9 mouse cellular contexts compared by ENCODE assay signal in the genomic region with DNA sequence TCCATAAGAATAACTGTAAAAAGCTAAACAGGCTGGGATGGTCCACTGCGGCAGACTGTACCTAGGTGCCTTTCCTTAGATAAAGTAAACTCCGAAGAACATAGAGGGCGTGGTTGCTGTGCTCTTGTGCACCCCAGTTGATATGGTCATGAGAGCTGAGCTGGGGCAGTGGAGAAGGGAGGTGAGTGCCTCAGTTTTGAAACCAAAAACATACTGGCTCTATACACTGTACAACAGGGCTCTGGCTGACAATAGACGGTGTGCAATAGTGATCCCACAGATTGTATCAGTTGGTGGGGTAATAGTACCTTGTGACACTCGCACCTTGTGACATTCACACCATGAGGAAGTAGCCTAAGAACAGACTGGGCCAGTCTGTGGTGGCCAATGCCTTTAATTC. TPM values are rescaled to one million over a fixed set of nuclear protein-coding genes. Genes with fewer than 3 reads are reported as not detected.
DNase-seq lines count a peak whose midpoint lies in the region.
"Had no signal": no experiment of that assay in that cellular context is flagged by ENCODE, and none has a peak within 500 bp of the region (broad histone marks: within the 10 kb centered on the region; RNA-seq: fewer than 3 reads in every experiment).

No protein-coding gene starts in this region.

- peak; percentile 25 for DNase-seq in spleen, adult 12 weeks (ENCODE audit: low spot score)
- no peak for DNase-seq in spleen, adult 18-20 months
- DNase-seq in induced T-regulatory cell, adult 2 months (ENCODE audit: low read depth) = peak; percentile 49
- peak; percentile 46 for DNase-seq in lung, postnatal 25 days (ENCODE audit: low spot score)
- no peak for DNase-seq in adrenal gland, postnatal 14 days
- DNase-seq in cerebellum, postnatal 14 days = no peak
- no peak for DNase-seq in right cerebral cortex, postnatal 14 days
- DNase-seq: right cerebral cortex, adult 18-20 months; thymus, postnatal 36 days had no signal

RNA-seq across cellular contexts. Expression of a gene that starts 1.1 kb away (rescaled TPM):
- total RNA-seq in adrenal gland, postnatal 14 days (2021) = 34.2 and 38.3 TPM in 2 replicates

RNA-seq across cellular contexts. Expression of a gene that starts 2.1 kb away (rescaled TPM):
- 85.7 and 89.8 TPM in 2 replicates for total RNA-seq in adrenal gland, postnatal 14 days (2021)

RNA-seq across cellular contexts. Expression of a gene that starts 14.8 kb away (rescaled TPM):
- 8.5 and 9.9 TPM in 2 replicates for total RNA-seq in adrenal gland, postnatal 14 days (2021)

RNA-seq across cellular contexts. Expression of a gene that starts 27.4 kb away (rescaled TPM):
- 24.5 and 25.9 TPM in 2 replicates for total RNA-seq in adrenal gland, postnatal 14 days (2021)

RNA-seq across cellular contexts. Expression of a gene that starts 41.9 kb away (rescaled TPM):
- 11.5 and 22.2 TPM in 2 replicates for total RNA-seq in adrenal gland, postnatal 14 days (2021)

Comparison
In these comparisons a context has a peak if more than half of its experiments do, and no peak if none do; other contexts are left out.
1. DNase-seq: peak in spleen, adult 12 weeks (single experiment), induced T-regulatory cell, adult 2 months (single experiment) and lung, postnatal 25 days (single experiment); none in spleen, adult 18-20 months (0 of 2), adrenal gland, postnatal 14 days (single experiment), cerebellum, postnatal 14 days (0 of 2) and right cerebral cortex, postnatal 14 days (single experiment).